Mouse (Mus musculus) kidney, postnatal 25 days (tissue): ENCODE data around the gene Sytl4.

ENCODE experiments used
- DNase-seq, 2 experiments: peaks; one replicate each; pipeline ENCODE4 v3.0.0; 2021; ENCODE audit warnings: mixed read lengths in 2 of 2

Sytl4 gene

GRCm38 (mm10) chrX:133981231-133982002 lies at the start of gene Sytl4:
Sytl4 (minus strand) TSS chrX:133981812.
- peak; percentile 52 to 67 for DNase-seq

GRCm38 (mm10) chrX:134020664-134021063 lies 39.1 kb upstream of the Sytl4 start:
- no peak for DNase-seq

- peak; percentile 60 to 81 for DNase-seq
Observed at GRCm38 (mm10) chrX:134019005-134019404, 37.4 kb upstream of the Sytl4 start.

GRCm38 (mm10) chrX:133995866-133996265 lies 14.3 kb upstream of the Sytl4 start:
- peak in 1 of 2 experiments; percentile 28 for DNase-seq

GRCm38 (mm10) chrX:133964615-133965014 lies 17.0 kb downstream of the Sytl4 start:
- DNase-seq = no peak

- no peak for DNase-seq
Observed at GRCm38 (mm10) chrX:133960617-133961016, 21.0 kb downstream of the Sytl4 start.

GRCm38 (mm10) chrX:133954661-133955060 lies 27.0 kb downstream of the Sytl4 start:
- DNase-seq = no peak

- peak; percentile 60 to 73 for DNase-seq
Observed at GRCm38 (mm10) chrX:133947427-133947826, 34.2 kb downstream of the Sytl4 start.

GRCm38 (mm10) chrX:133939561-133939960 lies 42.1 kb downstream of the Sytl4 start:
- no peak for DNase-seq

GRCm38 (mm10) chrX:133936605-133937225 lies 44.9 kb downstream of the Sytl4 start:
- DNase-seq = no peak

- DNase-seq = peak in 1 of 2 experiments; percentile 56
Observed at GRCm38 (mm10) chrX:133931302-133932013, 50.2 kb downstream of the Sytl4 start.

GRCm38 (mm10) chrX:133926760-133927159 lies 54.9 kb downstream of the Sytl4 start:
- DNase-seq = no peak

- no peak for DNase-seq
Observed at GRCm38 (mm10) chrX:133921187-133921586, 60.4 kb downstream of the Sytl4 start.

GRCm38 (mm10) chrX:133914219-133914618 lies 67.4 kb downstream of the Sytl4 start:
- peak in 1 of 2 experiments; percentile 30 for DNase-seq

- DNase-seq = no peak
Observed at GRCm38 (mm10) chrX:133913006-133913405, 68.6 kb downstream of the Sytl4 start.

- peak; percentile 28 to 45 for DNase-seq
Observed at GRCm38 (mm10) chrX:133911397-133912103, 70.1 kb downstream of the Sytl4 start.

GRCm38 (mm10) chrX:133908261-133908660 lies 73.4 kb downstream of the Sytl4 start, which contains the start of gene Srpx2:
Srpx2 (plus strand) TSS chrX:133908426.
- no peak for DNase-seq

- peak; percentile 82 to 88 for DNase-seq
Observed at GRCm38 (mm10) chrX:133898014-133898542, 83.5 kb downstream of the Sytl4 start, which contains the start of gene Tspan6. Tspan6 (minus strand) TSS chrX:133898429.

GRCm38 (mm10) chrX:133888111-133888510 lies 93.5 kb downstream of the Sytl4 start:
- no peak for DNase-seq

GRCm38 (mm10) chrX:133887308-133887707 lies 94.3 kb downstream of the Sytl4 start:
- no peak for DNase-seq
